ENCODE assay signal across 7 mouse cellular contexts in genomic region chr2:34904849-34905542, GRCm38 (mm10). TPM values are rescaled to one million over a fixed set of nuclear protein-coding genes. Genes with fewer than 3 reads are reported as not detected.
DNase-seq lines count a peak whose midpoint lies in the region; ATAC-seq lines count a peak whose summit lies in the region.

No protein-coding gene starts in this region.

- 0 out of 2 replicates have a peak overlapping the region, but pooled peaks have one; percentile 24 for H3K9ac ChIP-seq in embryonic facial prominence, embryonic 12.5 days
- H3K9ac ChIP-seq in limb, embryonic 11.5 days (ENCODE audit: low read length) = no peak overlapping the region
- H3K9ac ChIP-seq in midbrain, embryonic 14.5 days (replicated peaks; ENCODE audit: low read length) = peak overlapping the region; percentile 32; the same call in 1 of the 2 replicates

- peaks cover 9% of the 10 kb centered on the region; the same call in 1 of the 2 replicates for H3K27me3 ChIP-seq in embryonic facial prominence, embryonic 12.5 days
- H3K27me3 ChIP-seq in limb, embryonic 11.5 days (ENCODE audit: control insufficient read depth, insufficient read depth, low read length) = peaks cover 7% of the 10 kb centered on the region; the same call in 1 of the 2 replicates
- no peaks in the 10 kb centered on the region for H3K27me3 ChIP-seq in midbrain, embryonic 14.5 days (ENCODE audit: control insufficient read depth, insufficient read depth, low read length)

- ATAC-seq in embryonic facial prominence, embryonic 12.5 days (ENCODE audit: insufficient number of reproducible peaks, insufficient read depth, low FRiP score, low TSS enrichment) = peak; percentile 93
- peak; percentile 96 for ATAC-seq in limb, embryonic 11.5 days (ENCODE audit: insufficient number of reproducible peaks, low FRiP score, low TSS enrichment, low read depth)
- peak; percentile 97 for ATAC-seq in midbrain, embryonic 14.5 days (ENCODE audit: low FRiP score, low TSS enrichment)

- no peaks in the 10 kb centered on the region for H3K36me3 ChIP-seq in embryonic facial prominence, embryonic 12.5 days
- no peaks in the 10 kb centered on the region for H3K36me3 ChIP-seq in limb, embryonic 11.5 days (ENCODE audit: control insufficient read depth, insufficient read depth, low read length)
- H3K36me3 ChIP-seq in midbrain, embryonic 14.5 days (ENCODE audit: control insufficient read depth, insufficient read depth, low read length) = no peaks in the 10 kb centered on the region

- H3K9me3 ChIP-seq in embryonic facial prominence, embryonic 12.5 days = no peaks in the 10 kb centered on the region
- no peaks in the 10 kb centered on the region for H3K9me3 ChIP-seq in limb, embryonic 11.5 days (ENCODE audit: control insufficient read depth, low read length)
- no peaks in the 10 kb centered on the region for H3K9me3 ChIP-seq in midbrain, embryonic 14.5 days (ENCODE audit: control insufficient read depth, low read length)

- WGBS in embryonic facial prominence, embryonic 12.5 days = 1% methylated on average over 34 of the region's 34 CpGs
- WGBS in limb, embryonic 11.5 days = under 1% methylated on average over 34 of the region's 34 CpGs
- WGBS in midbrain, embryonic 14.5 days = under 1% methylated on average over 34 of the region's 34 CpGs

- H3K4me3 ChIP-seq in embryonic facial prominence, embryonic 12.5 days = peak overlapping the region; percentile 26
- peak overlapping the region; percentile 15 for H3K4me3 ChIP-seq in limb, embryonic 11.5 days (ENCODE audit: low read depth, low read length)
- peak overlapping the region; percentile 36 for H3K4me3 ChIP-seq in midbrain, embryonic 14.5 days (replicated peaks; ENCODE audit: low read depth, low read length)

- no peak overlapping the region for H3K27ac ChIP-seq in embryonic facial prominence, embryonic 12.5 days
- H3K27ac ChIP-seq in limb, embryonic 11.5 days (replicated peaks; ENCODE audit: low read depth, low read length) = no peak overlapping the region
- H3K27ac ChIP-seq in midbrain, embryonic 14.5 days (replicated peaks; ENCODE audit: low read depth, low read length) = peak overlapping the region; percentile 64

- DNase-seq in adrenal gland, postnatal 25 days = peak; percentile 96
- DNase-seq in heart, adult 11 months = peak; percentile 100
- peak; percentile 99 for DNase-seq in kidney, adult 18-20 months
- peak; percentile 96 for DNase-seq in limb, embryonic 11.5 days (ENCODE audit: low spot score)
- peak; percentile 98 for DNase-seq in midbrain, embryonic 14.5 days
- peak; percentile 94 to 95 for DNase-seq in spleen, adult 18-20 months

- 0 out of 2 replicates have a peak, but pooled peaks cover 4% of the 10 kb centered on the region for H3K4me1 ChIP-seq in embryonic facial prominence, embryonic 12.5 days
- 0 out of 2 replicates have a peak, but pooled peaks cover 7% of the 10 kb centered on the region for H3K4me1 ChIP-seq in limb, embryonic 11.5 days (ENCODE audit: control insufficient read depth, insufficient read depth, low read length)
- H3K4me1 ChIP-seq in midbrain, embryonic 14.5 days (ENCODE audit: control insufficient read depth, insufficient read depth, low read length) = no peaks in the 10 kb centered on the region

- peak overlapping the region; percentile 55 for H3K4me2 ChIP-seq in embryonic facial prominence, embryonic 12.5 days (replicated peaks)
- H3K4me2 ChIP-seq in limb, embryonic 11.5 days (ENCODE audit: low read depth, severe bottlenecking) = peak overlapping the region; percentile 45
- peak overlapping the region; percentile 67 for H3K4me2 ChIP-seq in midbrain, embryonic 14.5 days (ENCODE audit: low read length)

RNA-seq across cellular contexts. Expression of gene Phf19, which starts 8.8 kb away (rescaled TPM):
- total RNA-seq in adrenal gland, postnatal 25 days (2021) = 5.1 and 6.5 TPM in 2 replicates
- polyA plus RNA-seq in embryonic facial prominence, embryonic 12.5 days (2016; fragmentation: Nextera tagmentation; extraction: Ambion mirVana) = 1.7 and 2.3 TPM in 2 replicates
- polyA plus RNA-seq in limb, embryonic 11.5 days (2014; fragmentation: Nextera tagmentation; extraction: Ambion mirVana) = 0.28 and 0.32 TPM in 2 replicates
- 0.93 and 1.6 TPM in 2 replicates for polyA plus RNA-seq in midbrain, embryonic 14.5 days (2014; fragmentation: Nextera tagmentation; extraction: Ambion mirVana)

RNA-seq across cellular contexts. Expression of gene Psmd5, which starts 30.2 kb away (rescaled TPM):
- total RNA-seq in adrenal gland, postnatal 25 days (2021) = 41.8 and 43.7 TPM in 2 replicates
- polyA plus RNA-seq in embryonic facial prominence, embryonic 12.5 days (2016; fragmentation: Nextera tagmentation; extraction: Ambion mirVana) = 99.5 TPM in 2 replicates
- polyA plus RNA-seq in limb, embryonic 11.5 days (2014; fragmentation: Nextera tagmentation; extraction: Ambion mirVana) = 112 and 128 TPM in 2 replicates
- polyA plus RNA-seq in midbrain, embryonic 14.5 days (2014; fragmentation: Nextera tagmentation; extraction: Ambion mirVana) = 107 and 112 TPM in 2 replicates

RNA-seq across cellular contexts. Expression of gene Cutal, which starts 30.8 kb away (rescaled TPM):
- 0.43 and 0.49 TPM in 2 replicates for total RNA-seq in adrenal gland, postnatal 25 days (2021)
- polyA plus RNA-seq in embryonic facial prominence, embryonic 12.5 days (2016; fragmentation: Nextera tagmentation; extraction: Ambion mirVana) = not detected in 2 replicates
- polyA plus RNA-seq in limb, embryonic 11.5 days (2014; fragmentation: Nextera tagmentation; extraction: Ambion mirVana) = not detected in 2 replicates
- polyA plus RNA-seq in midbrain, embryonic 14.5 days (2014; fragmentation: Nextera tagmentation; extraction: Ambion mirVana) = 0.59 TPM in 1 of 2 replicates, not detected in the other

RNA-seq across cellular contexts. Expression of gene Traf1, which starts 56.6 kb away (rescaled TPM):
- 1.9 and 3.0 TPM in 2 replicates for total RNA-seq in adrenal gland, postnatal 25 days (2021)
- polyA plus RNA-seq in embryonic facial prominence, embryonic 12.5 days (2016; fragmentation: Nextera tagmentation; extraction: Ambion mirVana) = 1.8 and 2.2 TPM in 2 replicates
- polyA plus RNA-seq in limb, embryonic 11.5 days (2014; fragmentation: Nextera tagmentation; extraction: Ambion mirVana) = 0.15 and 0.24 TPM in 2 replicates
- polyA plus RNA-seq in midbrain, embryonic 14.5 days (2014; fragmentation: Nextera tagmentation; extraction: Ambion mirVana) = 0.87 and 3.3 TPM in 2 replicates
